Mouse (Mus musculus): Measurements from ENCODE around the gene Impdh1. TPM values are rescaled to one million over a fixed set of nuclear protein-coding genes. Genes with fewer than 3 reads are reported as not detected.

Impdh1 gene
- polyA plus RNA-seq (2012; rRNA removed) = 34.6 and 38.3 TPM in 2 replicates

DNA sequence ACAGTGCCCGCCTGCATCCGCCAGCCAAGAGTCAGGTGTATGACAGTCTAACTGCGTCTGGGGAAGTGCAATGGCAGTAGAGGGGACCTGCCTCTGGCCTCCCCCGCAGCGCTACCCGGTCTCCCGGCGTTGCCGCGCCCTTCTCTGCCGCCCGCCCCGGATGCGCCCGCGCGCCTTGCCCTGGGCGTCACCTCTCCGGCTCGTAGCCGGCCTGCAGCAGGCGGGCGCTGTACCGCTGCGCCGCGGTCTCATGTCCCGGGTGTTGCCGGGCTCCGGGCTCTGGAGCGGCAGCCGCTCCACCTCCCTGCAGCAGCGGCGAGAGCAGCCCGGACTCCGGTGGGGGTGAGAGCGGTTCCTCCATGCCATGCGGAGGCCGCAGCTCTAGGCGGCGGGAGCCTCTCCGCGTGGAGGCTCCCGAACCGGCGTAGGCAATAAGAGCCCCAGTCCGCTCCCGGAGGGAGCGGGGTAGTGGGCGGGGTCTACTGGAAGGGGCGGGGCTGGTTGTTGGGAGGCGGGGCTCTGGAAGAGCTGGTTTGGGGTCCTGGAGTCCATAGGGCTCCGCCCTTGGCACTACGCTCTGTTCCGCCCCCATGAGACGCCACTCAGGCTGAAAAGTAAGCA is at the start of gene Impdh1:
TSS of gene Impdh1 (minus strand) at position 484 of the 621 bp plus-strand sequence.

DNA sequence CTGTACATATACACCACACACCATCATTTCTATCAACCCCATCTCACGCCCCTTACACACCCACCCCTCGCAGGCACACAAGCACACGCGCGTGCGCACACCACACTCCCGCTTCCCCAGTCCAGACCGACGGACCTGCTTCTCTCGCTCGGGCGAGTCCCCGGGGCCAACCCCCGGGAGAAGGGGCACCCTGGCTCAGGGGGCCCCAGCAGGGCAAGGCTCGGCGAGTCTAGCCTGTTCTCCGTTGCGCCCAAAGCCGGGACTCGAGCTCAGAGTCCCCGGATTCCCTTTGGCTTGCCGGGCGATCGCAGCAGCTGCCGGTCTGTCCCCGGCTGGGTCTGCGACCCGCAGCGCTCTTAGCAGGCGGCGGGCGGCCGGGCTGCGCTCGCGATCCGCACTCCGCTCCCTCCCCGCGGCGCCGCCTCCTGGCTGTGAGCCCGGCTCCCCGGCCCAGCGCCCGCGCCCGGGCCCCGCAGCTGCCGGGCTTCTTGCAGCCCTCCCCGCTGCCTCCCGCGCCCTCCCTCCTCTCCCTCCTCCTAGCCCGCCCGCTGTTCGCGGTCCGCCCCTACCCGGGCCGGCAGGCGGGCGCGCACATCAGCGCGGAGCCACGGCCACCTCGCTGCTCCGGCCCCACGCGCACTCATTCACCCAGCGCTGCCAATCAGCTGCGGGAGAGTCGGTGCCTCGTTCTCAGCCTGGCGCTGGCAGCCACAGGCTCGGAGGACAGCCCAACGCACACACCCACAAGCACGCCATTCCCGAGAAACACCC is 37.1 kb downstream of the Impdh1 start, which contains the start of gene Prrt4:
TSS of gene Prrt4 (minus strand) at position 697 of the 771 bp plus-strand sequence.

GRCm38 (mm10) chr6:29164314-29165244 is 51.6 kb downstream of the Impdh1 start, which contains the start of gene Rbm28:
Gene Rbm28, minus strand, starts transcription at chr6:29165006.

Other genes with a start within 250 kb of the Impdh1 start
- 0.13 and 0.60 TPM in 2 replicates for gene Lep, start 156.1 kb downstream of the Impdh1 start, polyA plus RNA-seq (2012; rRNA removed)
- 0.85 and 0.87 TPM in 2 replicates for gene Rbm28, start 51.4 kb downstream of the Impdh1 start, polyA plus RNA-seq (2012; rRNA removed)
- gene Prrt4, start 36.8 kb downstream of the Impdh1 start, polyA plus RNA-seq (2012; rRNA removed) = 0.18 and 0.40 TPM in 2 replicates
- gene Hilpda, start 56.1 kb upstream of the Impdh1 start, polyA plus RNA-seq (2012; rRNA removed) = 13.1 and 14.9 TPM in 2 replicates
- gene Fam71f2, start 63.2 kb upstream of the Impdh1 start, polyA plus RNA-seq (2012; rRNA removed) = 0.08 and 0.60 TPM in 2 replicates
- gene Fam71f1, start 102.8 kb upstream of the Impdh1 start, polyA plus RNA-seq (2012; rRNA removed) = not detected in 2 replicates
- gene Calu, start 131.7 kb upstream of the Impdh1 start, polyA plus RNA-seq (2012; rRNA removed) = 13.2 and 15.3 TPM in 2 replicates
- 0.36 and 0.42 TPM in 2 replicates for gene Opn1sw, start 172.1 kb upstream of the Impdh1 start, polyA plus RNA-seq (2012; rRNA removed)
- 4.3 and 5.5 TPM in 2 replicates for gene Ccdc136, start 179.9 kb upstream of the Impdh1 start, polyA plus RNA-seq (2012; rRNA removed)
- gene Flnc, start 216.9 kb upstream of the Impdh1 start, polyA plus RNA-seq (2012; rRNA removed) = 14.1 and 17.3 TPM in 2 replicates